Mouse (Mus musculus) G1E (cell line): ENCODE results near the gene Klc4. TPM values are rescaled to one million over a fixed set of nuclear protein-coding genes. Genes with fewer than 3 reads are reported as not detected.

ENCODE experiments used
- ATAC-seq: 2 replicates; pipeline ENCODE4 v1.8.0; 2016; ENCODE audit warnings: mild to moderate bottlenecking; ENCODE audit not compliant: insufficient number of reproducible peaks, poor library complexity, low FRiP score, severe bottlenecking; ENCODE audit errors: extremely low read depth
- DNase-seq: peaks from one replicate; pipeline ENCODE4 v3.0.0; 2012; ENCODE audit warnings: low spot score
- H3K27me3 ChIP-seq: 2 replicates; pipeline ENCODE4 v1.6.1; 2012; ENCODE audit warnings: mild to moderate bottlenecking, low read length, inconsistent platforms; ENCODE audit not compliant: insufficient read depth
- H3K36me3 ChIP-seq: replicated peaks from 2 replicates; pipeline ENCODE3; 2012; ENCODE audit warnings: mild to moderate bottlenecking, inconsistent platforms
- H3K4me1 ChIP-seq: 2 replicates; pipeline ENCODE4 v1.6.1; 2012; ENCODE audit warnings: low read depth, low read length, inconsistent platforms, mixed read lengths; ENCODE audit not compliant: insufficient read depth
- H3K4me3 ChIP-seq: 2 replicates; pipeline ENCODE4 v1.5.1; 2012; ENCODE audit warnings: low read depth, mild to moderate bottlenecking, inconsistent platforms, low read length, moderate library complexity, mixed read lengths
- H3K9me3 ChIP-seq: replicated peaks from 2 replicates; pipeline ENCODE4 v1.6.1; 2012; ENCODE audit warnings: inconsistent platforms
- CTCF ChIP-seq: IDR thresholded peaks from 2 replicates; pipeline ENCODE4 v1.5.1; 2012; ENCODE audit warnings: low read depth, low read length, inconsistent platforms, mixed read lengths
- GATA1 ChIP-seq: IDR thresholded peaks from 2 replicates; pipeline ENCODE4 v1.6.1; 2012; ENCODE audit warnings: borderline replicate concordance, low read length, inconsistent platforms, mixed read lengths
- GATA2 ChIP-seq: IDR thresholded peaks from 2 replicates; pipeline ENCODE4 v1.6.1; 2012; ENCODE audit warnings: low read depth, low read length, inconsistent platforms, borderline replicate concordance
- POLR2AphosphoS5 ChIP-seq: IDR thresholded peaks from 2 replicates; pipeline ENCODE4 v1.6.1; 2012; ENCODE audit warnings: low read depth, low read length, inconsistent platforms; ENCODE audit not compliant: insufficient replicate concordance
- TAL1 ChIP-seq: conservative IDR thresholded peaks from 2 replicates; pipeline ENCODE4 v1.6.1; 2012; ENCODE audit warnings: low read depth, low read length, inconsistent platforms, mixed read lengths
- polyA plus RNA-seq: library from polyadenylated mRNA; stranded (reverse); fragments of >175 nt; gene quantifications from 2 replicates; pipeline ENCODE4 v1.2.3, GENCODE M21; 2012
- total RNA-seq, 2 experiments: library from RNA; stranded (forward) in 1 of 2; stranded (reverse) in 1 of 2; fragments of 200-1000 nt in 1 of 2; fragments of >200 nt in 1 of 2; fragmentation: Nextera tagmentation in 1 of 2; gene quantifications; 2 replicates each; pipeline ENCODE4 v1.2.3; 2014 to 2017

The Klc4 gene
- total and polyA plus RNA-seq, 3 experiments = 1.3 to 11.7 (median 8.9) TPM

- ATAC-seq = no peak
- no peak for DNase-seq
- Histone ChIP-seq H3K4me3 (no peak overlapping the region), H3K36me3 (no peaks in the 10 kb centered on the region), H3K27me3 (peaks cover 37% of the 10 kb centered on the region), H3K4me1 (no peaks in the 10 kb centered on the region), H3K9me3 (no peaks in the 10 kb centered on the region)
- TF ChIP-seq POLR2AphosphoS5 (no peak), CTCF (no peak), TAL1 (no peak), GATA1 (no peak), GATA2 (no peak)
These were observed 28.0 kb downstream of the Klc4 start for GRCm38 (mm10) chr17:46617799-46618198.

- ATAC-seq (no peak), DNase-seq (no peak)
- Histone ChIP-seq H3K36me3 (no peaks in the 10 kb centered on the region), H3K27me3 (peaks cover 28% of the 10 kb centered on the region), H3K4me1 (no peaks in the 10 kb centered on the region), H3K9me3 (no peaks in the 10 kb centered on the region), H3K4me3 (no peak overlapping the region)
- TF ChIP-seq GATA2 (no peak), POLR2AphosphoS5 (no peak), GATA1 (no peak), TAL1 (no peak), CTCF (no peak)
These were observed 32.6 kb downstream of the Klc4 start for GRCm38 (mm10) chr17:46613229-46613628.

GRCm38 (mm10) chr17:46612820-46613219 is 33.0 kb downstream of the Klc4 start:
- Histone ChIP-seq H3K27me3 (peaks cover 30% of the 10 kb centered on the region), H3K36me3 (no peaks in the 10 kb centered on the region), H3K4me1 (no peaks in the 10 kb centered on the region), H3K9me3 (no peaks in the 10 kb centered on the region), H3K4me3 (no peak overlapping the region)
- no peak for ATAC-seq
- TF ChIP-seq GATA1 (no peak), TAL1 (no peak), GATA2 (no peak), POLR2AphosphoS5 (no peak), CTCF (no peak)
- no peak for DNase-seq

GRCm38 (mm10) chr17:46612189-46612588 is 33.6 kb downstream of the Klc4 start:
- Histone ChIP-seq H3K4me1 (no peaks in the 10 kb centered on the region), H3K4me3 (no peak overlapping the region), H3K36me3 (no peaks in the 10 kb centered on the region), H3K9me3 (no peaks in the 10 kb centered on the region), H3K27me3 (peaks cover 25% of the 10 kb centered on the region)
- no peak for DNase-seq
- ATAC-seq = no peak
- TF ChIP-seq CTCF = no peak

GRCm38 (mm10) chr17:46611316-46611715 is 34.5 kb downstream of the Klc4 start:
- H3K4me1 ChIP-seq = no peaks in the 10 kb centered on the region
- H3K36me3 ChIP-seq = no peaks in the 10 kb centered on the region
- DNase-seq (no peak), ATAC-seq (no peak)
- no peak for TF ChIP-seq POLR2AphosphoS5
- TF ChIP-seq GATA2 = no peak
- no peak for TF ChIP-seq TAL1
- TF ChIP-seq CTCF = no peak
- TF ChIP-seq GATA1 = no peak
- no peaks in the 10 kb centered on the region for H3K9me3 ChIP-seq
- no peak overlapping the region for H3K4me3 ChIP-seq
- H3K27me3 ChIP-seq = peaks cover 23% of the 10 kb centered on the region

GRCm38 (mm10) chr17:46609721-46610514 is 35.9 kb downstream of the Klc4 start:
- ATAC-seq = no peak

GRCm38 (mm10) chr17:46605987-46606386 is 39.8 kb downstream of the Klc4 start:
- no peak for ATAC-seq
- no peaks in the 10 kb centered on the region for H3K4me1 ChIP-seq

More at GRCm38 (mm10) chr17:46609721-46610514, 35.9 kb downstream of the Klc4 start:
- Histone ChIP-seq H3K9me3 (no peaks in the 10 kb centered on the region), H3K4me3 (no peak overlapping the region), H3K36me3 (no peaks in the 10 kb centered on the region), H3K27me3 (peaks cover 25% of the 10 kb centered on the region), H3K4me1 (no peaks in the 10 kb centered on the region)
- TF ChIP-seq POLR2AphosphoS5 (no peak), GATA1 (no peak), CTCF (no peak), GATA2 (no peak), TAL1 (no peak)
- DNase-seq = no peak

More at GRCm38 (mm10) chr17:46605987-46606386, 39.8 kb downstream of the Klc4 start:
- Histone ChIP-seq H3K4me3 (no peak overlapping the region), H3K36me3 (no peaks in the 10 kb centered on the region), H3K27me3 (peaks cover 20% of the 10 kb centered on the region), H3K9me3 (no peaks in the 10 kb centered on the region)
- DNase-seq = no peak
- no peak for TF ChIP-seq GATA1
- TF ChIP-seq POLR2AphosphoS5 = no peak
- no peak for TF ChIP-seq TAL1
- TF ChIP-seq CTCF = no peak
- TF ChIP-seq GATA2 = no peak
